Mouse (Mus musculus) megakaryocyte, embryonic 14.5 days (primary cell): ENCODE measurements at regions not wholly inside any gene's neighbourhood (a gene's known extent, or its start where the extent isn't known, plus 50 kb on each side); places are given as distances from the start of the nearest gene placed in this dataset.

ENCODE experiments used
- H3K27me3 ChIP-seq: replicated peaks from 2 replicates; pipeline ENCODE3; 2012; ENCODE audit warnings: inconsistent platforms
- H3K36me3 ChIP-seq: replicated peaks from 2 replicates; pipeline ENCODE3; 2012; ENCODE audit warnings: low read length, inconsistent platforms, mixed read lengths
- H3K4me1 ChIP-seq: 2 replicates; pipeline ENCODE4 v1.6.1; 2012; ENCODE audit warnings: inconsistent platforms
- H3K4me3 ChIP-seq: replicated peaks from 2 replicates; pipeline ENCODE3; 2012; ENCODE audit warnings: moderate library complexity, mild to moderate bottlenecking, inconsistent platforms
- H3K9me3 ChIP-seq: 2 replicates; pipeline ENCODE4 v1.6.1; 2012; ENCODE audit warnings: inconsistent platforms
- FLI1 ChIP-seq: IDR thresholded peaks from 2 replicates; pipeline ENCODE4 v1.6.1; 2012; ENCODE audit warnings: low read length, inconsistent platforms, mixed read lengths
- GATA1 ChIP-seq: IDR thresholded peaks from 3 replicates; pipeline ENCODE4 v1.6.1; 2012; ENCODE audit warnings: mixed read lengths, low read length, inconsistent platforms, borderline replicate concordance

DNA sequence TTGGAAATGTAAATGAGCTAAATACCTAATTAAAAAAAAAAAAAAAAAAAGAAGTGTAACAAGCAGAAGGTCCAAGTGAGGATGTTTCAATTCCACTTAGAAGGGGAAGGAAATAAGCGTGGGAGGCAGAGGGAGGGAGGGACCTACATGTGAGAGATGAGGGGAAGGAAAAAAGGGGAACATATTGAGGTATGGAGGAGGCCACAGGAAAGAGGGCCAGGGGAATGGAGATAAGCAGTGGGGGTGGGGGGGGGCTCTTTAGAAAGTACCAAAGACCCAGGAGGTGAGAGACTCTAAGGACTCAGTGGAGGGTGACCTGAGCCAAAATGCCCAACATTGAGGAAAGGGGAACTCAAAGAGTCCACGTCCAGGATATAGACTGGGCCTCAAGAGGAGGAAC lies 818.9 kb downstream of the Nr4a2 start:
- H3K36me3 ChIP-seq = no peaks in the 10 kb centered on the region
- TF ChIP-seq GATA1 = no peak
- no peak overlapping the region for H3K4me3 ChIP-seq
- H3K9me3 ChIP-seq = no peaks in the 10 kb centered on the region
- H3K27me3 ChIP-seq = no peaks in the 10 kb centered on the region
- no peaks in the 10 kb centered on the region for H3K4me1 ChIP-seq

DNA sequence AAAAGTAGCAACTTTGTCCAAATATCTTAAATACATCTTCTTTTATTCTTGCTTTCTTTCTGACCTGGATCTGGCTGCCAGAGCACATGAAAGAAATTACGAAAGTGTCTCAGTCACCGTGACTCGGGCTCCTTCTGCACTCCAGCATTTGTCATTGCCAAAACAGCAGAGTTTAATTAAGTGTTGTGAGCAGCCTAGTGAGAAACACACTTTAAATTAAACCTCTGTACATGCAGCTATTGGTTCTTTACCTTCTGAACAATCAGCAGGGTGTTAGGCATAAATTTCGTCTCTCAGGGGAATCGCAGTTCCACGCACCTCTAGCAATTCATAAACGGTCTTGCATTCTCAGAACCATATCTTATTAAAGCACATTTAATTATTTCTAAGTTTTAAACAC lies 802.1 kb downstream of the Nr4a2 start:
- H3K4me1 ChIP-seq = no peaks in the 10 kb centered on the region
- no peak overlapping the region for H3K4me3 ChIP-seq
- H3K27me3 ChIP-seq = no peaks in the 10 kb centered on the region
- no peaks in the 10 kb centered on the region for H3K9me3 ChIP-seq
- no peaks in the 10 kb centered on the region for H3K36me3 ChIP-seq
- TF ChIP-seq FLI1 = no peak
- TF ChIP-seq GATA1 = no peak

DNA sequence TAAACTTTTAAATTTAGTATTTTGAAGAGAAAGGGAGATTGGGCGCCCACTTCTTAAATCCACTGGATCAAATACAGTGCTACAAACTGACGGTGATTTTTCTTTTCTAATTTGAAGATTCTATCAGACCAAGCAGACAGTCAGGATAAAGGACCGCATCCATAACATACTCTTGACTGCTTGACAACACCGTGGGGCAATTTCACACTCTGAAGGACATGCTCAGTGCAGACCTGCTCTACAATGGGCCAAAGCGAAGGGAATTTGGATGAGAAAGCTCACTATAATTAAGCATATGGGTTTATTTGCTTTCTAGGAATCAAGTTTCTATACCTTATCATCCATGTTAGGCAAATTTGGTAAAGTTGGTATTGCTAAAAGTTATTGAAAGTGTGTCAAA lies 801.3 kb downstream of the Nr4a2 start:
- no peak overlapping the region for H3K4me3 ChIP-seq
- TF ChIP-seq FLI1 = no peak
- no peak for TF ChIP-seq GATA1
- no peaks in the 10 kb centered on the region for H3K27me3 ChIP-seq
- no peaks in the 10 kb centered on the region for H3K4me1 ChIP-seq
- H3K36me3 ChIP-seq = no peaks in the 10 kb centered on the region
- no peaks in the 10 kb centered on the region for H3K9me3 ChIP-seq

DNA sequence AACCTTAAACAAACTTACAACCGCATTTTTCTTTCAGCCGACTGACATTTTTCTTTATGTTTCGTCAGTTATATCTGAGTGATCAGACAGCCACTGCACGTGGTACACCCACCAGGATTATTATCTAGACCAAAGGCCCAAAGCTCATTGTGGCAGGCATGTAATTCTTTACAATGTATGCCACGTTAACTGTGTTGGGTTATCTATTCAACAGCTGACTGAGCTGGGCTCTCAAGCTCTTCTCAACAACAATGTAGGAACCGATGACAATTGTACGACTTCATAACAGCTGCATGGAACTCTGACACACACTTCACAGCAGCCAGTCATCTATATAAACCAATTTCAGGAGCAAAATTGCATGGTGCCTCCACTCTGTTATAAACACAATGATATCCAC lies 787.8 kb downstream of the Nr4a2 start:
- TF ChIP-seq FLI1 (no peak), GATA1 (no peak)
- Histone ChIP-seq H3K9me3 (no peaks in the 10 kb centered on the region), H3K27me3 (no peaks in the 10 kb centered on the region), H3K4me3 (no peak overlapping the region), H3K4me1 (no peaks in the 10 kb centered on the region), H3K36me3 (no peaks in the 10 kb centered on the region)

DNA sequence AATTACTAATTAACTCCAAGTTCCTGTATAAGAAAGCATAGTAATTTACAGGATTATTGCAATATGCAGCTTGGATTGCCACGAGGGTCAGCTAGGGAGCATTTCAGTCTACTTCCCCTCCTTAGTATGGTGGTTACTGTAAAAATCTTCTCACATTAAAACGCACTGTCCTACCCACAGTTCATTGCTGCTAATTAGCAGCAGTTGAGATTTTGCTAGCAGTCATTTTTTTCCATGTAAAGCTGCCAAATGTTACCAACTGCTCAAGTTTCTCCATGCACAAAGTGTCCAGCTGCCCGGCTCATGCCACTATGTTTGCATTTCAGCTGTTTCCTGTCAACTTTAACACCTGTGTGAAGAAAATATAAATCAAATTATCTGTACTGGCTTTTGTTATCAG lies 759.7 kb downstream of the Nr4a2 start:
- no peaks in the 10 kb centered on the region for H3K4me1 ChIP-seq
- H3K4me3 ChIP-seq = no peak overlapping the region
- TF ChIP-seq FLI1 (no peak), GATA1 (no peak)
- H3K9me3 ChIP-seq = no peaks in the 10 kb centered on the region
- H3K27me3 ChIP-seq = no peaks in the 10 kb centered on the region
- H3K36me3 ChIP-seq = no peaks in the 10 kb centered on the region
